Mouse (Mus musculus) kidney, adult 2 months (tissue): ENCODE measurements around the gene Vapa.

Experiments used
- CTCF ChIP-seq: fragments of 200-500 bp; conservative IDR thresholded peaks from 2 replicates; pipeline ENCODE4 v1.5.1; 2011; ENCODE audit warnings: low read depth, mild to moderate bottlenecking, control low read depth, low read length, moderate library complexity, mixed read lengths; ENCODE audit not compliant: insufficient read depth, insufficient read length
- POLR2A ChIP-seq: fragments of 200-500 bp; IDR thresholded peaks from one replicate; pipeline ENCODE4 v1.6.1; 2011; ENCODE audit warnings: low read depth, low read length, control low read depth

- TF ChIP-seq CTCF (no peak), POLR2A (no peak)
These were observed 29.2 kb upstream of the Vapa start for GRCm38 (mm10) chr17:65642578-65642991.
